Mouse (Mus musculus) embryonic facial prominence, embryonic 10.5 days (tissue): ENCODE results near the gene Pitx3. TPM values are rescaled to one million over a fixed set of nuclear protein-coding genes. Genes with fewer than 3 reads are reported as not detected.
"Not testable (repeated sequence)": the region's sequence is repeated elsewhere in the genome, so short reads cannot be mapped to it uniquely, and the experiment has no call there.

Experiments used
- DNase-seq: peaks from one replicate; pipeline ENCODE4 v3.0.0-alpha.2; 2017; ENCODE audit warnings: low spot score
- H3K27ac ChIP-seq: fragments of 300-500 bp; sonication (generic); replicated peaks from 2 replicates; pipeline ENCODE4 v1.5.1; 2016; ENCODE audit warnings: mild to moderate bottlenecking
- H3K27me3 ChIP-seq: fragments of 300-500 bp; sonication (generic); replicated peaks from 2 replicates; pipeline ENCODE4 v1.6.1; 2016; ENCODE audit warnings: low read depth, mild to moderate bottlenecking; ENCODE audit not compliant: poor library complexity, severe bottlenecking
- H3K36me3 ChIP-seq: fragments of 300-500 bp; sonication (generic); replicated peaks from 2 replicates; pipeline ENCODE4 v1.6.1; 2016; ENCODE audit warnings: mild to moderate bottlenecking, moderate library complexity
- H3K4me1 ChIP-seq: fragments of 300-500 bp; sonication (generic); 2 replicates; pipeline ENCODE4 v1.6.1; 2016
- H3K4me3 ChIP-seq: fragments of 300-500 bp; sonication (generic); 2 replicates; pipeline ENCODE4 v1.5.1; 2016; ENCODE audit warnings: mild to moderate bottlenecking, moderate library complexity
- H3K9me3 ChIP-seq: fragments of 300-500 bp; sonication (generic); 2 replicates; pipeline ENCODE4 v1.6.1; 2016; ENCODE audit warnings: mild to moderate bottlenecking
- WGBS: fragments of 180-500 bp; shearing (Covaris S2); methylation state at CpG from one replicate; pipeline ENCODE4 v1.1.7; 2016; 5-methylcytosine and 5-hydroxymethylcytosine counted together
- polyA plus RNA-seq: library from polyadenylated mRNA; unstranded; fragments of >200 nt; fragmentation: Nextera tagmentation; extraction: Ambion mirVana; gene quantifications from 2 replicates; pipeline ENCODE4 v1.2.1, GENCODE M21; 2016

Pitx3 gene
- 0.36 and 0.71 TPM in 2 replicates for polyA plus RNA-seq

- peaks cover 24% of the 10 kb centered on the region for H3K4me1 ChIP-seq
- peak within 1 kb of the TSS; percentile 70 for H3K4me3 ChIP-seq
- under 1% methylated on average over 47 of the region's 47 CpGs for WGBS
- no peaks in the 10 kb centered on the region for H3K36me3 ChIP-seq
- H3K27me3 ChIP-seq = peaks cover 84% of the 10 kb centered on the region
- H3K9me3 ChIP-seq = no peaks in the 10 kb centered on the region
- H3K27ac ChIP-seq = no peak within 1 kb of the TSS
- DNase-seq = peak; percentile 58
Measured at GRCm38 (mm10) chr19:46147511-46148371, at the start of gene Pitx3. Pitx3 (minus strand) TSS chr19:46148326.

- Histone ChIP-seq H3K4me3 (no peak overlapping the region), H3K9me3 (no peaks in the 10 kb centered on the region), H3K4me1 (0 out of 2 replicates have a peak, but pooled peaks cover 4% of the 10 kb centered on the region), H3K27ac (no peak overlapping the region), H3K27me3 (no peaks in the 10 kb centered on the region), H3K36me3 (peaks cover 8% of the 10 kb centered on the region)
- no peak for DNase-seq
- 75% methylated on average over 2 of the region's 2 CpGs for WGBS
Measured at GRCm38 (mm10) chr19:46187203-46187602, 39.1 kb upstream of the Pitx3 start.

- Histone ChIP-seq H3K27me3 (no peaks in the 10 kb centered on the region), H3K9me3 (no peaks in the 10 kb centered on the region), H3K36me3 (peaks cover 9% of the 10 kb centered on the region), H3K27ac (no peak overlapping the region), H3K4me1 (0 out of 2 replicates have a peak, but pooled peaks cover 4% of the 10 kb centered on the region), H3K4me3 (no peak overlapping the region)
- WGBS = 49% methylated on average over 3 of the region's 3 CpGs
- no peak for DNase-seq
Measured at GRCm38 (mm10) chr19:46186611-46187010, 38.5 kb upstream of the Pitx3 start.

GRCm38 (mm10) chr19:46182241-46182640, 34.1 kb upstream of the Pitx3 start:
- Histone ChIP-seq H3K4me3 (no peak overlapping the region), H3K4me1 (no peaks in the 10 kb centered on the region), H3K27me3 (no peaks in the 10 kb centered on the region), H3K9me3 (no peaks in the 10 kb centered on the region), H3K36me3 (peaks cover 9% of the 10 kb centered on the region), H3K27ac (no peak overlapping the region)
- 94% methylated on average over 3 of the region's 3 CpGs for WGBS
- no peak for DNase-seq

GRCm38 (mm10) chr19:46180274-46180673, 32.1 kb upstream of the Pitx3 start:
- Histone ChIP-seq H3K9me3 (no peaks in the 10 kb centered on the region), H3K4me1 (no peaks in the 10 kb centered on the region), H3K27me3 (no peaks in the 10 kb centered on the region), H3K36me3 (peaks cover 9% of the 10 kb centered on the region), H3K27ac (no peak overlapping the region), H3K4me3 (no peak overlapping the region)
- WGBS = 91% methylated on average over 2 of the region's 2 CpGs
- DNase-seq = no peak

GRCm38 (mm10) chr19:46177046-46177445, 28.9 kb upstream of the Pitx3 start:
- H3K27me3 ChIP-seq = no peaks in the 10 kb centered on the region
- 64% methylated on average over 5 of the region's 5 CpGs for WGBS
- no peaks in the 10 kb centered on the region for H3K4me1 ChIP-seq
- no peak overlapping the region for H3K27ac ChIP-seq
- H3K9me3 ChIP-seq = no peaks in the 10 kb centered on the region
- DNase-seq = no peak
- H3K4me3 ChIP-seq = no peak overlapping the region
- H3K36me3 ChIP-seq = peaks cover 5% of the 10 kb centered on the region

- no peaks in the 10 kb centered on the region for H3K9me3 ChIP-seq
- no peak for DNase-seq
- no peaks in the 10 kb centered on the region for H3K4me1 ChIP-seq
- H3K36me3 ChIP-seq = peaks cover 24% of the 10 kb centered on the region
- H3K4me3 ChIP-seq = no peak overlapping the region
- H3K27me3 ChIP-seq = no peaks in the 10 kb centered on the region
- H3K27ac ChIP-seq = no peak overlapping the region
Measured at GRCm38 (mm10) chr19:46175173-46175572, 27.0 kb upstream of the Pitx3 start.

- no peaks in the 10 kb centered on the region for H3K9me3 ChIP-seq
- WGBS = 87% methylated on average over 5 of the region's 5 CpGs
- H3K27me3 ChIP-seq = no peaks in the 10 kb centered on the region
- no peak overlapping the region for H3K4me3 ChIP-seq
- H3K27ac ChIP-seq = no peak overlapping the region
- no peak for DNase-seq
- peaks cover 27% of the 10 kb centered on the region for H3K36me3 ChIP-seq
- H3K4me1 ChIP-seq = no peaks in the 10 kb centered on the region
Measured at GRCm38 (mm10) chr19:46172541-46172940, 24.4 kb upstream of the Pitx3 start.

- H3K27me3 ChIP-seq = no peaks in the 10 kb centered on the region
- H3K9me3 ChIP-seq = no peaks in the 10 kb centered on the region
- DNase-seq = no peak
- H3K4me1 ChIP-seq = no peaks in the 10 kb centered on the region
- H3K4me3 ChIP-seq = no peak overlapping the region
- no peak overlapping the region for H3K27ac ChIP-seq
- 73% methylated on average over 1 of the region's 1 CpGs for WGBS
- peaks cover 47% of the 10 kb centered on the region for H3K36me3 ChIP-seq
Measured at GRCm38 (mm10) chr19:46169913-46170312, 21.8 kb upstream of the Pitx3 start.

GRCm38 (mm10) chr19:46169396-46169795, 21.3 kb upstream of the Pitx3 start:
- H3K27me3 ChIP-seq = no peaks in the 10 kb centered on the region
- no peak overlapping the region for H3K27ac ChIP-seq
- 86% methylated on average over 3 of the region's 3 CpGs for WGBS
- no peaks in the 10 kb centered on the region for H3K9me3 ChIP-seq
- H3K4me3 ChIP-seq = no peak overlapping the region
- H3K36me3 ChIP-seq = peaks cover 52% of the 10 kb centered on the region
- H3K4me1 ChIP-seq = no peaks in the 10 kb centered on the region
- DNase-seq = no peak

- not testable (repeated sequence) for H3K4me3 ChIP-seq, H3K27me3 ChIP-seq, H3K4me1 ChIP-seq, H3K27ac ChIP-seq, H3K9me3 ChIP-seq, DNase-seq
- WGBS = 67% methylated on average over 2 of the region's 2 CpGs
- H3K36me3 ChIP-seq = peaks cover 61% of the 10 kb centered on the region
Measured at GRCm38 (mm10) chr19:46167169-46167568, 19.0 kb upstream of the Pitx3 start.

- Histone ChIP-seq H3K27me3 (no peaks in the 10 kb centered on the region), H3K36me3 (peaks cover 50% of the 10 kb centered on the region), H3K4me1 (no peaks in the 10 kb centered on the region), H3K4me3 (no peak overlapping the region), H3K9me3 (no peaks in the 10 kb centered on the region), H3K27ac (no peak overlapping the region)
- DNase-seq = no peak
- 93% methylated on average over 3 of the region's 3 CpGs for WGBS
Measured at GRCm38 (mm10) chr19:46165950-46166349, 17.8 kb upstream of the Pitx3 start.

- Histone ChIP-seq H3K4me1 (peaks cover 37% of the 10 kb centered on the region), H3K9me3 (no peaks in the 10 kb centered on the region), H3K4me3 (peak within 1 kb of the TSS; percentile 77), H3K27me3 (peaks cover 39% of the 10 kb centered on the region), H3K36me3 (peaks cover 4% of the 10 kb centered on the region; the same call in 1 of the 2 replicates), H3K27ac (peak within 1 kb of the TSS; percentile 80)
- peak; percentile 92 for DNase-seq
- under 1% methylated on average over 37 of the region's 37 CpGs for WGBS
Measured at GRCm38 (mm10) chr19:46152127-46152803, 4.1 kb upstream of the Pitx3 start, which contains the start of gene Gbf1. Gbf1 (plus strand) TSS chr19:46152509.
